Mouse (Mus musculus) thymus, adult 18-20 months (tissue): ENCODE measurements around the gene Cacnb1.

Source experiments
- DNase-seq, 2 experiments: peaks; one replicate each; pipeline ENCODE4 v3.0.0; 2022; ENCODE audit warnings: mixed read lengths in 2 of 2

Gene Cacnb1

GRCm38 (mm10) chr11:97985727-97986677, 36.8 kb downstream of the Cacnb1 start, which contains the start of gene Plxdc1:
Gene Plxdc1 (minus strand): TSS chr11:97986444.
- DNase-seq = peak; percentile 53 to 56

GRCm38 (mm10) chr11:97983983-97984382, 38.9 kb downstream of the Cacnb1 start:
- DNase-seq = no peak

- no peak for DNase-seq
Observed at GRCm38 (mm10) chr11:97983506-97983905, 39.3 kb downstream of the Cacnb1 start.

GRCm38 (mm10) chr11:97982721-97983120, 40.1 kb downstream of the Cacnb1 start:
- no peak for DNase-seq

GRCm38 (mm10) chr11:97980531-97980966, 42.3 kb downstream of the Cacnb1 start:
- no peak for DNase-seq

GRCm38 (mm10) chr11:97979824-97980495, 42.9 kb downstream of the Cacnb1 start:
- no peak for DNase-seq

GRCm38 (mm10) chr11:97978392-97978791, 44.4 kb downstream of the Cacnb1 start:
- peak in 1 of 2 experiments; percentile 42 for DNase-seq

GRCm38 (mm10) chr11:97977797-97978196, 45.0 kb downstream of the Cacnb1 start:
- DNase-seq = peak; percentile 69 to 83

- no peak for DNase-seq
Observed at GRCm38 (mm10) chr11:97974746-97975145, 48.1 kb downstream of the Cacnb1 start.

- no peak for DNase-seq
Observed at GRCm38 (mm10) chr11:97974141-97974540, 48.7 kb downstream of the Cacnb1 start.

GRCm38 (mm10) chr11:97972434-97972833, 50.4 kb downstream of the Cacnb1 start:
- no peak for DNase-seq

GRCm38 (mm10) chr11:97971232-97971631, 51.6 kb downstream of the Cacnb1 start:
- DNase-seq = no peak

GRCm38 (mm10) chr11:97970771-97971170, 52.1 kb downstream of the Cacnb1 start:
- DNase-seq = no peak

GRCm38 (mm10) chr11:97968385-97968784, 54.4 kb downstream of the Cacnb1 start:
- no peak for DNase-seq

- no peak for DNase-seq
Observed at GRCm38 (mm10) chr11:97967114-97967513, 55.7 kb downstream of the Cacnb1 start.

- no peak for DNase-seq
Observed at GRCm38 (mm10) chr11:97960907-97961306, 61.9 kb downstream of the Cacnb1 start.

- DNase-seq = no peak
Observed at GRCm38 (mm10) chr11:97959300-97959680, 63.5 kb downstream of the Cacnb1 start.

- DNase-seq = no peak
Observed at GRCm38 (mm10) chr11:97958641-97959299, 64.1 kb downstream of the Cacnb1 start.

- DNase-seq = no peak
Observed at GRCm38 (mm10) chr11:97956905-97957560, 65.8 kb downstream of the Cacnb1 start.

GRCm38 (mm10) chr11:97955915-97956314, 66.9 kb downstream of the Cacnb1 start:
- DNase-seq = no peak

- peak; percentile 49 to 68 for DNase-seq
Observed at GRCm38 (mm10) chr11:97955146-97955902, 67.5 kb downstream of the Cacnb1 start.
